Mouse (Mus musculus) thymus, adult 2 months (tissue): Measurements from ENCODE around the gene Sstr2. TPM values are rescaled to one million over a fixed set of nuclear protein-coding genes. Genes with fewer than 3 reads are reported as not detected.

Source experiments
- DNase-seq: peaks from one replicate; pipeline ENCODE4 v3.0.0; 2021
- H3K27ac ChIP-seq: fragments of 200-500 bp; 2 replicates; pipeline ENCODE4 v1.5.1; 2012; ENCODE audit warnings: low read length, control low read depth; ENCODE audit not compliant: control insufficient read depth, insufficient read depth
- H3K27me3 ChIP-seq: fragments of 200-500 bp; 2 replicates; pipeline ENCODE4 v1.6.1; 2012; ENCODE audit warnings: mild to moderate bottlenecking, low read length, moderate library complexity, mixed read lengths; ENCODE audit not compliant: control insufficient read depth, insufficient read depth
- H3K36me3 ChIP-seq: fragments of 200-500 bp; 2 replicates; pipeline ENCODE4 v1.6.1; 2012; ENCODE audit warnings: mild to moderate bottlenecking, low read length, moderate library complexity; ENCODE audit not compliant: control insufficient read depth, insufficient read depth
- H3K4me1 ChIP-seq: fragments of 200-500 bp; replicated peaks from 2 replicates; pipeline ENCODE4 v1.6.1; 2012; ENCODE audit warnings: low read length; ENCODE audit not compliant: control insufficient read depth, insufficient read depth
- H3K4me3 ChIP-seq: fragments of 200-500 bp; 2 replicates; pipeline ENCODE4 v1.5.1; 2012; ENCODE audit warnings: mild to moderate bottlenecking, low read length, control low read depth, moderate library complexity; ENCODE audit not compliant: control insufficient read depth, insufficient read depth
- CTCF ChIP-seq: fragments of 200-500 bp; IDR thresholded peaks from 2 replicates; pipeline ENCODE4 v1.5.1; 2012; ENCODE audit warnings: mild to moderate bottlenecking, control low read depth, low read length, moderate library complexity, borderline replicate concordance; ENCODE audit not compliant: control insufficient read depth, poor library complexity, insufficient read depth; ENCODE audit errors: extremely low read depth
- POLR2A ChIP-seq: fragments of 200-500 bp; IDR thresholded peaks from 2 replicates; pipeline ENCODE4 v1.6.1; 2012; ENCODE audit warnings: mild to moderate bottlenecking, low read length, control low read depth, moderate library complexity; ENCODE audit not compliant: control insufficient read depth, poor library complexity, insufficient read depth; ENCODE audit errors: extremely low read depth
- WGBS: fragments of 180-500 bp; shearing (Covaris S2); methylation state at CpG from one replicate; pipeline ENCODE4 v1.1.7; 2018; 5-methylcytosine and 5-hydroxymethylcytosine counted together
- polyA plus RNA-seq: library from polyadenylated mRNA; depleted of rRNA; stranded (reverse); fragments of >200 nt; gene quantifications from 2 replicates; pipeline ENCODE4 v1.2.3, GENCODE M21; 2012; rRNA removed

Sstr2 gene
- polyA plus RNA-seq, 1 experiment, result 4.9 TPM

DNA sequence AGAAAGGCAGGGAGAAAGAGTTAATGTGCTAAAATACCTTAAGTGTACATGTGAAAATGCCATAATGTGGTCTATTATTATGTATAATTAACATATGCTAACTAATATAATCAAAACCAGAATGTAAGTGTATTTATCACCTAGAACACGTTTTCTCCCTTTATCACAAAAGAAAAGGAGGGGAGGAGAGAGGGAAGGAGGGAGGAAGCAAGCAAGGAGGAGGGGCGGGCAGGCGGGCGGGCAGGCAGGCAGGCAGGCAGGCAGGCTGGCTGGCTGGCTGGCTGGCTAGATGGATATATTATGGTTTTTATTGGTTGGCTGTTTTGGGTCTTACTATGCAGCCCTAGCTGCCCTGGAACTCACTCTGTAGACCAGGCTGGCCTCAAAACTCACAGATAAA lies 50.6 kb downstream of the Sstr2 start:
- TF ChIP-seq POLR2A (no peak), CTCF (no peak)
- no peak for DNase-seq
- 90% methylated on average over 4 of the region's 4 CpGs for WGBS
- H3K27me3 ChIP-seq, result no peaks in the 10 kb centered on the region
- no peak overlapping the region for H3K27ac ChIP-seq
- peaks cover 36% of the 10 kb centered on the region for H3K36me3 ChIP-seq
- no peak overlapping the region for H3K4me3 ChIP-seq
- H3K4me1 ChIP-seq, result peaks cover 4% of the 10 kb centered on the region

DNA sequence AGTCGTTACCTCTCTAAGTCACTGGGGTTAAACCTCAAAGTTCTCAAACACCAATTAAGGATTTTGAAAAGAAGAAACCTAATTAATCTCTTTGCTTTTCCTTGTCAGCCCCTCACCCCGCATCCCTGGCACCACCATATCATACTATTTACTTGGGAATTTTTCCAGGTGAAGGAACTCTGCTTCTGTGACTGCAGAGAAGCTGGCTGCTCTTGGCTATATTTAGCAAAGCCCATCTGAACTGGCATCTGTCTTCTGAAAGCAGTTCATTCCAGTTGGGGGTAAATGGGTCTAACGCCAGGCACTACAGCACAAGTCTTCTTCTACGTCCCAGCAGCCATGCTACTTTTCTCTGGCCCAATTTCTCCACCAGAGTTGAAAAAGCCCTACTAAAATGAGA lies 54.5 kb downstream of the Sstr2 start:
- DNase-seq, result no peak
- 94% methylated on average over 4 of the region's 4 CpGs for WGBS
- Histone ChIP-seq H3K4me3 (no peak overlapping the region), H3K27me3 (no peaks in the 10 kb centered on the region), H3K27ac (no peak overlapping the region), H3K4me1 (no peaks in the 10 kb centered on the region), H3K36me3 (peaks cover 53% of the 10 kb centered on the region)
- TF ChIP-seq CTCF (no peak), POLR2A (no peak)

DNA sequence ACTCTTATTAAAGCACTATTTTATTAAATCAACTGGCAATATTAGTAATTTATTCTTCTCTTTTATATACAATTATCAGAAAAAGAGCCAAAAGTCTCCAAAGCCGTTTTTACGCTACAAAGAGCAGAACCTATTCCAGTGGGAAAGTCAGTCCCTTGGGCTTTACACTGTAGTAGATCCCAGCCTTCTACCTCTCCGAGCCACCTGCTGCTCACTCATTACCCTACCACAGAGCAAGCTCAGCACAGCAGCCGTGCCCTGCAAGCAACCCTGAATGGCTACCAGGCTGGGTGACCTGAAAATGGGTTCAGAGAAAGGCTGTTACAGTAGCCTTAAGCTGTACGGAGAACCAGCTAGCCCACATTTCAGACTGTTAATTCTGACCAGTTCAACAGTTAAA lies 55.5 kb downstream of the Sstr2 start:
- no peak for TF ChIP-seq CTCF
- Histone ChIP-seq H3K27me3 (no peaks in the 10 kb centered on the region), H3K4me1 (no peaks in the 10 kb centered on the region), H3K36me3 (peaks cover 53% of the 10 kb centered on the region), H3K27ac (no peak overlapping the region), H3K4me3 (no peak overlapping the region)
- WGBS, result 94% methylated on average over 5 of the region's 5 CpGs
- no peak for DNase-seq

Other genes starting within 250 kb of the Sstr2 start
- gene Cog1, start 29.8 kb downstream of the Sstr2 start, polyA plus RNA-seq, result 66.4 and 67.4 TPM in 2 replicates
- gene Slc39a11, start 30.7 kb downstream of the Sstr2 start, polyA plus RNA-seq, result 18.0 and 19.0 TPM in 2 replicates
- gene Fam104a, start 64.8 kb downstream of the Sstr2 start, polyA plus RNA-seq, result 44.7 and 51.6 TPM in 2 replicates
- gene D11Wsu47e, start 65.1 kb downstream of the Sstr2 start, polyA plus RNA-seq, result 13.6 TPM in 2 replicates
- 0.84 and 1.4 TPM in 2 replicates for gene Cpsf4l, start 90.7 kb downstream of the Sstr2 start, polyA plus RNA-seq
- 28.7 and 32.8 TPM in 2 replicates for gene Cdc42ep4, start 132.5 kb downstream of the Sstr2 start, polyA plus RNA-seq